Mouse (Mus musculus) spleen, embryonic (tissue): ENCODE data around the gene Paox.

Source experiments
- CTCF ChIA-PET: fragments of 350-600 bp; sonication (Branson Sonifier 250); formaldehyde crosslinking; loops from one replicate; lab custom pipeline; 2022; lab: Charles Lee

Gene Paox

GRCm38 (mm10) chr7:140115583-140116328 is at the start of gene Paox:
TSS of gene Paox (plus strand) at chr7:140115799.
- CTCF ChIA-PET, result no interaction called here

- CTCF ChIA-PET, result no interaction called here
Observed at GRCm38 (mm10) chr7:140067397-140067796, 48.2 kb upstream of the Paox start.

- CTCF ChIA-PET, result no interaction called here
Observed at GRCm38 (mm10) chr7:140070042-140070711, 45.4 kb upstream of the Paox start.

DNA sequence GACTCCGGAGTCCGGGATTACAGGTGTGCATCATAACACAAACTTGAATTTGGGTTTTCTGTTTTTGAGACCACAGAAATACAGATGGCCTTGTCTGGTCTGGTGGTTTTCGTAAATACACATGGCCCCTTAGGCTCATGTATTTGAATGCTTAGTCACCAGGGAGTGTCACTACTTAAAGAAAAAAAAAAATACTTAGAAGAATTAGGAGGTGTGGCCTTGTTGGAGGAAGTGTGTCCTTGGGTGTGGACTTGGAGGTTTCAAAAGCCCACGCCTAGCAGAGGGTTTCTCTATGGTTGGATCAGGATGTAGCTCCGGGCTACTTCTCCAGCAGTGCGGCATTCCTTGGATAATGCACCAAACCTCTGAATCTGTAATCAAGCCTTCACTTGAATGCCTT is 37.9 kb upstream of the Paox start:
- CTCF ChIA-PET, result no interaction called here

DNA sequence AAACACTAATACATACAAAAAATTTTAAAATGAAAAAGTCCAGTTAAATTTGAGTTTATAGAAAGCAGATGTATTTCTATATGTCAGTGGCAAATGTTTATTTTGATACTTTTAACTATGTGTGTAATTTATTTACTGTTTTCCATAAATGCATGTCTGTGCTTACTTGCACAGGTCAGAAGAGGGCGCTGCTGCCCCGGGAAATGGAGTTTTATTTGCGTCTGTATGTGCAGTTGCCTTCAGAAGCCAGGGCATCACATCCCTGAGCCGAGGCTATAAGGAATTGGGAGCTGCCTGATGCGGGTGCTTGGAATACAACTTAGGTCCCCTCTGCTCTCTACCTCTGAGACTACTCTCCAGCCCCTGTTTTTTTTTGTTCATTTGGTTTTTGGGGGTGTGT is 36.9 kb upstream of the Paox start:
- CTCF ChIA-PET, result no interaction called here

DNA sequence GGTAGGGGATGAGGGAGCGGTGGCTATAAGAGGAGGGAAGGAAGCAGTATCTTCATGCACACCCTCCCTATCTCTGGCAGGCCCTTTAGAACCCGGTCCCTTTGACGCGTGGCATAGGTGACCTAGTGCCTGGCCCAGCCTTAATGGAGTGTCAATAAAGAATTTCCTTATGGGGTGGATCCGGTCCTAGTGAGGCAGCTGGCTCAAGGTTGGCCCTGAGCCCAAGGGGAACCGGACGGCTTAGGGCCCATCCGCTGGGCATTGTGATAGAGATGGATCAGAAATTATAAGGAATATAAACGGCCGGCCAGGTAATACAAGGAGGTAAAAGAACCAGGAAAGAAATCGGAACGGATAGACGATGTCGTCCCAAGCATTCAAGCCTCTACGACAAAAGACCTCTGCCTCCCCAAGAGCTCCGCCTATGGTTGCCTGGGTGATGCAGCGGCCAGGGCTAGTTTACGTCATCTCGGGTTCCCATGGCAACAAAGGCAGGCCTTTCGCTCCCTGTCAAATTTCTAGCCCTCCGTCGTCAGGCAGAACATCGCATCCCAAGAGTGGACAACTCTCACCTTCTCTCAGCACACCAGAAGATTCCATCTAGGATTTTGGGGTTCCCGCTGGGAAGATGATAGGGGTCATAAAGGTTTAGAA is 35.0 kb upstream of the Paox start:
- CTCF ChIA-PET, result no interaction called here

- CTCF ChIA-PET, result no interaction called here
Observed at GRCm38 (mm10) chr7:140081408-140082241, 34.0 kb upstream of the Paox start.

DNA sequence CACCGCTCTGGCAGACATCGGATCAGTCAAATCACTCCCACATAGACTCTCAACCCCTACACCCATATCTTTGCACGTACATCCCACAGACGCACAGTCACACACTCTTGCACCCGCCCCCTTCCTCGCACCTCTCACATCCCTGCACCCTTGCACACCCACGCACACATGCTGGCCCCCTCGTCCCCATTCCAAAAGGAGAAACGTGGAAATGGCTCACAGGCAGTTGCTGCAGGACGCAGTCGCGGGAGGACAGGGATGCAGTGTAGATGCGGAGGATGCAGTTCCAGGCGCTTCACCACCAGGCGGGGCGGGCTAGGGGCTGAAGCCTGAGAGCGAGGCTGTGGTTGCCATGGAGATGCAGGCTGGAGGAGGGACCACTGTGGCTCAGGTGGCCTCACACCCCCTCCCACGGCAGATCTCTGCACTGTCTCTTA is 33.3 kb upstream of the Paox start, which contains the start of gene Caly:
TSS of gene Caly (minus strand) at position 307 of the 437 bp plus-strand sequence.
- CTCF ChIA-PET, result no interaction called here

- CTCF ChIA-PET, result no interaction called here
Observed at GRCm38 (mm10) chr7:140090601-140091000, 25.0 kb upstream of the Paox start.

GRCm38 (mm10) chr7:140092924-140093528 is 22.6 kb upstream of the Paox start, which contains the start of gene Prap1:
TSS of gene Prap1 (plus strand) at chr7:140093395.
- CTCF ChIA-PET, result no interaction called here

DNA sequence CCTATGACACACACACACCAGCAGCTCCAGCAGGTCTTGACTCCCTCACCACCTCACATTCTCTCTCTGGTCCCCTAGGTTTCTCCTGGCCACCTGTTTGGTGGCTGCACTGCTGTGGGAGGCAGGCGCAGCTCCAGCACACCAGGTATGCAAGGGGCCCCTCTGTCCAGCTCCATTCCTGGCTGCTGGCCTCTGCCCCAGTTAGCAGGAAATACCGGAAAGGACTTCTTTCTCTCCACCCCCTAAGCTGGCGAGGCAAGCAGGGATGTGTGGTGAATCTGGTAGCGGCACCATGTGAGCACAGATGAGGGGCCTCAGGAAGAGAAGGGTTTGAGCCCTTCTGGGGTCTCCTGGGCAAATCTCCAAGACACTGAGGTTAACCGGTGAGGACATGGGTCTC is 20.6 kb upstream of the Paox start:
- CTCF ChIA-PET, result no interaction called here

GRCm38 (mm10) chr7:140095556-140095955 is 20.0 kb upstream of the Paox start:
- CTCF ChIA-PET, result no interaction called here

GRCm38 (mm10) chr7:140096055-140096454 is 19.5 kb upstream of the Paox start:
- CTCF ChIA-PET, result no interaction called here

GRCm38 (mm10) chr7:140098466-140098865 is 17.1 kb upstream of the Paox start:
- CTCF ChIA-PET, result no interaction called here

- CTCF ChIA-PET, result no interaction called here
Observed at GRCm38 (mm10) chr7:140101498-140101897, 14.1 kb upstream of the Paox start.

GRCm38 (mm10) chr7:140101993-140102860 is 13.4 kb upstream of the Paox start, which contains the start of gene Fuom:
TSS of gene Fuom (minus strand) at chr7:140102441.
- CTCF ChIA-PET, result interaction anchor here (0.6 kb wide), 1 partner anchor 150 kb away, joined by 4 read pairs; no protein-coding TSS in a partner anchor

GRCm38 (mm10) chr7:140104009-140104408 is 11.6 kb upstream of the Paox start:
- CTCF ChIA-PET, result no interaction called here

DNA sequence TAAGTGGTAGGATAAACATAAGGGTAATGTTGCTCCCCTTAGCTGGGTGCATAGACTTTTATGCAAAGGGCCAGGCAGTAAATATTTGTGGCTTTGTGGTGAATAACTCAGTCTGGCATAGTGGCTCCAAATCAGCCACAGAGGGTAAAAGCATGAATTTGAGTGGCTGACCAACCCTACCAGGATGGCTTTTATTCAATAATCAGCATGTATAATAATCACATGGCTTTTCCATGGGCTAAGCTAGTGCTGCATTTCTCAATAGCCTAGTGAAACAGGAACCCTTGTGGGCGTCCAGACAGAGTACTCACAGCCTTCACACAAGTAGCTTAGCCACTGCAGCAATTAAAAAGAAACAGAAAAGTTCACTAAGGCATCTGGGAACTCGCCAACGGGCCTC is 3.7 kb upstream of the Paox start:
- CTCF ChIA-PET, result no interaction called here

GRCm38 (mm10) chr7:140116329-140117054 is 893 bp downstream of the Paox start, which contains the start of gene Echs1:
TSS of gene Echs1 (minus strand) at chr7:140116476.
- CTCF ChIA-PET, result no interaction called here
